Mouse (Mus musculus): ENCODE data around the gene Dcaf5. TPM values are rescaled to one million over a fixed set of nuclear protein-coding genes. Genes with fewer than 3 reads are reported as not detected.

The Dcaf5 gene
- total and polyA plus RNA-seq, 2 experiments from 2014 or later = 7.9 to 25.0 TPM

- 13% methylated on average over 1 of the region's 1 CpGs for WGBS
- Histone ChIP-seq H3K4me1 (ENCODE audit: control insufficient read depth, insufficient read depth) (peaks cover 30% of the 10 kb centered on the region), H3K36me3 (replicated peaks; ENCODE audit: control insufficient read depth, insufficient read depth, low read length) (no peaks in the 10 kb centered on the region), H3K9ac (replicated peaks; ENCODE audit: low read depth, low read length) (no peak overlapping the region), H3K9me3 (replicated peaks; ENCODE audit: control insufficient read depth, low read length) (no peaks in the 10 kb centered on the region), H3K27me3 (ENCODE audit: control insufficient read depth, insufficient read depth, low read length) (no peaks in the 10 kb centered on the region), H3K27ac (ENCODE audit: low read depth) (peak overlapping the region; percentile 40), H3K4me3 (ENCODE audit: low read depth, low read length) (no peak overlapping the region), H3K4me2 (ENCODE audit: low read depth, low read length) (no peak overlapping the region)
- TF ChIP-seq EP300 (IDR thresholded peaks at IDR 0.05; ENCODE audit: low read depth) (no peak), CTCF (IDR thresholded peaks at IDR 0.05; ENCODE audit: low read depth) (no peak)
- ATAC-seq (ENCODE audit: insufficient read depth, low read depth) (peak; percentile 57), DNase-seq (ENCODE audit: low spot score) (no peak)
Measured at GRCm38 (mm10) chr12:80324785-80325131, 111.6 kb downstream of the Dcaf5 start.

- TF ChIP-seq EP300 (IDR thresholded peaks at IDR 0.05; ENCODE audit: low read depth) = no peak
- no peak for TF ChIP-seq CTCF (IDR thresholded peaks at IDR 0.05; ENCODE audit: low read depth)
- H3K36me3 ChIP-seq (replicated peaks; ENCODE audit: control insufficient read depth, insufficient read depth, low read length) = no peaks in the 10 kb centered on the region
- H3K27me3 ChIP-seq (ENCODE audit: control insufficient read depth, insufficient read depth, low read length) = no peaks in the 10 kb centered on the region
- 57% methylated on average over 9 of the region's 9 CpGs for WGBS
- H3K4me1 ChIP-seq (ENCODE audit: control insufficient read depth, insufficient read depth) = peaks cover 27% of the 10 kb centered on the region
- H3K9me3 ChIP-seq (replicated peaks; ENCODE audit: control insufficient read depth, low read length) = no peaks in the 10 kb centered on the region
- H3K4me2 ChIP-seq (ENCODE audit: low read depth, low read length) = no peak overlapping the region
- ATAC-seq (ENCODE audit: insufficient read depth, low read depth) = no peak; the same call in 1 of the 2 replicates
- no peak overlapping the region for H3K9ac ChIP-seq (replicated peaks; ENCODE audit: low read depth, low read length)
- H3K4me3 ChIP-seq (ENCODE audit: low read depth, low read length) = no peak overlapping the region
- H3K27ac ChIP-seq (ENCODE audit: low read depth) = peak overlapping the region; percentile 40
- DNase-seq (ENCODE audit: low spot score) = no peak
Measured at GRCm38 (mm10) chr12:80324051-80324784, 112.2 kb downstream of the Dcaf5 start.

DNA sequence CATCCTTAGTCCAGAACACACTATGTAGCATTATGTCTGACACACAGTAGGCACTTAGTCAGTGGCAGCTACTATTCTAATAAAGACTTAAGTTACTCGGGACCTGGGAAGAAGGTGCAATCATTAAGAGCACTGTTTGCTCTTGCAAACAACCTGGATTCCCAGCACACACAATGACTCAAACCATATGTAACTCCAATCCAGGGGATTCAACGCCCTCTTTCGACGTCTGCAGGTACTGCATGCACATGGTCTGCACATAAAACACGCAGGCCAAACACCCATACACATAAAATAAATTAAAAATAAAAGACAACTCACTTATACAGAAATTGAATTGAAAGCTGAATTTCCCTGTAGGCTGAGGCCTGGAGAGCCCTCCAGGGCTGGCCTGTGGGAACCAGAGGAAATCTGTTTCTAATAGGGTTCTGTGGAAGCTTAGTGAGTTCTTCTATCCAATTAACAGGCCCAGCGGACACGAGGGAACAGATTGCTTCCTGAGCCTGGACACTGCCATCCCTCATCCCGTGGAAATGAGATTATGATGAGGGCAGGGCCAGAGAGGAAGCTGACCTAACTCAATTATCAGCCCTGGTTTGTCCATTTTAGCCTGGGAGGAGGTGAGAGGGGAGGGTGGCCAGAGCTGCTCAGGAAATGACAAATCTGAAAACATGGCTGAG, 112.9 kb downstream of the Dcaf5 start:
- peaks cover 27% of the 10 kb centered on the region for H3K4me1 ChIP-seq (ENCODE audit: control insufficient read depth, insufficient read depth)
- H3K9me3 ChIP-seq (replicated peaks; ENCODE audit: control insufficient read depth, low read length) = no peaks in the 10 kb centered on the region
- no peak overlapping the region for H3K4me2 ChIP-seq (ENCODE audit: low read depth, low read length)
- no peak overlapping the region for H3K9ac ChIP-seq (replicated peaks; ENCODE audit: low read depth, low read length)
- no peaks in the 10 kb centered on the region for H3K27me3 ChIP-seq (ENCODE audit: control insufficient read depth, insufficient read depth, low read length)
- H3K4me3 ChIP-seq (ENCODE audit: low read depth, low read length) = no peak overlapping the region
- H3K36me3 ChIP-seq (replicated peaks; ENCODE audit: control insufficient read depth, insufficient read depth, low read length) = no peaks in the 10 kb centered on the region
- TF ChIP-seq EP300 (IDR thresholded peaks at IDR 0.05; ENCODE audit: low read depth) (0 out of 2 replicates have a peak, but pooled peaks have one; percentile 40), CTCF (IDR thresholded peaks at IDR 0.05; ENCODE audit: low read depth) (no peak)
- 71% methylated on average over 8 of the region's 8 CpGs for WGBS
- peak overlapping the region; percentile 40; the same call in 1 of the 2 replicates for H3K27ac ChIP-seq (ENCODE audit: low read depth)
- DNase-seq (ENCODE audit: low spot score) (peak; percentile 50), ATAC-seq (ENCODE audit: insufficient read depth, low read depth) (peak; percentile 55)

DNA sequence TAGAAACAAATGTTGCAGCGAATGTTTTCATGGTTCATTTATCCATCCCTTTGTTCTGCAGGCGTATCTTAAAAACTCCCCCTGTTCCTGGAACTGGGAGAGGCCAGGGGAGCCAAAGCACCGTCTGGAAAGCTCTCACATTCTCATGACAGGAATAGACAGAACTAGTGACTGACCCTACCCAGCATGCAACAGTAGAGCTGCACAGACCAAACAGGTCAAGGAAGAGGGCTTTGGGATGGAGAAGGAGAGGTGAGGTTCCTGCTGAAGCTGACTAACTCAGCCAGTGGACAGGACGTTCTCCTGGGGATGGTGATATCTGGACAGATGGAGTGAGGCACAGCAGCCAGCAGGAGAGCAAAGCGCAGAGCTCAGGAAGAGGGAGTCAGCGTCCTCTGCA, 113.9 kb downstream of the Dcaf5 start:
- DNase-seq (ENCODE audit: low spot score) (no peak), ATAC-seq (ENCODE audit: insufficient read depth, low read depth) (no peak)
- no peak overlapping the region for H3K27ac ChIP-seq (ENCODE audit: low read depth)
- WGBS = 51% methylated on average over 6 of the region's 6 CpGs
- no peaks in the 10 kb centered on the region for H3K27me3 ChIP-seq (ENCODE audit: control insufficient read depth, insufficient read depth, low read length)
- no peak overlapping the region for H3K4me2 ChIP-seq (ENCODE audit: low read depth, low read length)
- TF ChIP-seq EP300 (IDR thresholded peaks at IDR 0.05; ENCODE audit: low read depth) (no peak), CTCF (IDR thresholded peaks at IDR 0.05; ENCODE audit: low read depth) (no peak)
- H3K9ac ChIP-seq (replicated peaks; ENCODE audit: low read depth, low read length) = no peak overlapping the region
- H3K36me3 ChIP-seq (replicated peaks; ENCODE audit: control insufficient read depth, insufficient read depth, low read length) = no peaks in the 10 kb centered on the region
- no peak overlapping the region for H3K4me3 ChIP-seq (ENCODE audit: low read depth, low read length)
- peaks cover 27% of the 10 kb centered on the region for H3K4me1 ChIP-seq (ENCODE audit: control insufficient read depth, insufficient read depth)
- H3K9me3 ChIP-seq (replicated peaks; ENCODE audit: control insufficient read depth, low read length) = no peaks in the 10 kb centered on the region

DNA sequence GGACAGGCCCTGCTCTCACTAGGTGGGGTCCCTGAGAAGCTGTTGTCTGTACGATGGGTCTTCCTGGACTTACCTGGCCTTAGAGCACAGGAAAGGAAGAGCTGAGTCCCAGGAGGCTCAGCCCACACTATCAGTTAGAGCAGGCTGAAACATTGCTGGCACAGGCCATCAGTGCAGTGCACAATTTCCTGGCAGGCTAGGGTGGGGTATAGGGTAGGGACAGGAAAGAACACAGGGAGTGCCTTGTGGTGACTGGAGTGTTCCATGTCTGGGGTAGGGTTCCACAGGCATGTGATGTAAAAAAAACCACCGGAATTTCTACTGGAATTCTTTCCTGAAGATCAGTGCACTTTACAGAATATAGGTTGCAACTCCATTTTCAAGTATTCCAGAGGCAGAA, 117.3 kb downstream of the Dcaf5 start:
- no peaks in the 10 kb centered on the region for H3K9me3 ChIP-seq (replicated peaks; ENCODE audit: control insufficient read depth, low read length)
- H3K36me3 ChIP-seq (replicated peaks; ENCODE audit: control insufficient read depth, insufficient read depth, low read length) = no peaks in the 10 kb centered on the region
- ATAC-seq (ENCODE audit: insufficient read depth, low read depth) (peak; percentile 72), DNase-seq (ENCODE audit: low spot score) (peak; percentile 56)
- no peak for TF ChIP-seq CTCF (IDR thresholded peaks at IDR 0.05; ENCODE audit: low read depth)
- peak; percentile 86 for TF ChIP-seq EP300 (IDR thresholded peaks at IDR 0.05; ENCODE audit: low read depth)
- no peaks in the 10 kb centered on the region for H3K27me3 ChIP-seq (ENCODE audit: control insufficient read depth, insufficient read depth, low read length)
- H3K4me2 ChIP-seq (ENCODE audit: low read depth, low read length) = no peak overlapping the region
- peak overlapping the region; percentile 58 for H3K27ac ChIP-seq (ENCODE audit: low read depth)
- WGBS = 52% methylated on average over 2 of the region's 2 CpGs
- no peak overlapping the region for H3K4me3 ChIP-seq (ENCODE audit: low read depth, low read length)
- 0 out of 2 replicates have a peak, but pooled peaks cover 7% of the 10 kb centered on the region for H3K4me1 ChIP-seq (ENCODE audit: control insufficient read depth, insufficient read depth)
- H3K9ac ChIP-seq (replicated peaks; ENCODE audit: low read depth, low read length) = no peak overlapping the region
